Mouse (Mus musculus) hindbrain, embryonic 16.5 days (tissue): Measurements from ENCODE around the gene Exo5. TPM values are rescaled to one million over a fixed set of nuclear protein-coding genes. Genes with fewer than 3 reads are reported as not detected.
A peak's percentile ranks its signal among the peaks of the same experiment; 100 is the strongest.

ENCODE experiments used
- ATAC-seq: fragments of 200-750 bp; cut with Nextera tagmentation; 2 replicates; pipeline ENCODE4 v1.8.0; 2017; ENCODE audit warnings: moderate TSS enrichment, moderate library complexity
- H3K27ac ChIP-seq: fragments of 300-500 bp; sonication (generic); 2 replicates; pipeline ENCODE4 v1.5.1; 2014; ENCODE audit warnings: low read depth, mild to moderate bottlenecking, control low read depth, low read length, moderate library complexity
- H3K27me3 ChIP-seq: fragments of 300-500 bp; sonication (generic); replicated peaks from 2 replicates; pipeline ENCODE4 v1.6.1; 2014; ENCODE audit warnings: low read length; ENCODE audit not compliant: control insufficient read depth, insufficient read depth
- H3K36me3 ChIP-seq: fragments of 300-500 bp; sonication (generic); 2 replicates; pipeline ENCODE4 v1.6.1; 2014; ENCODE audit warnings: mild to moderate bottlenecking, low read length, moderate library complexity, mixed read lengths; ENCODE audit not compliant: control insufficient read depth, insufficient read depth
- H3K4me1 ChIP-seq: fragments of 300-500 bp; sonication (generic); 2 replicates; pipeline ENCODE4 v1.6.1; 2014; ENCODE audit warnings: low read depth, low read length; ENCODE audit not compliant: control insufficient read depth, insufficient read depth
- H3K4me2 ChIP-seq: fragments of 300-500 bp; sonication (generic); 2 replicates; pipeline ENCODE4 v1.6.1; 2014; ENCODE audit warnings: mild to moderate bottlenecking, low read length, control low read depth, moderate library complexity
- H3K4me3 ChIP-seq: fragments of 300-500 bp; sonication (generic); 2 replicates; pipeline ENCODE4 v1.5.1; 2014; ENCODE audit warnings: mild to moderate bottlenecking, low read length, control low read depth, moderate library complexity
- H3K9ac ChIP-seq: fragments of 300-500 bp; sonication (generic); 2 replicates; pipeline ENCODE4 v1.6.1; 2014; ENCODE audit warnings: low read depth, mild to moderate bottlenecking, control low read depth, low read length, moderate library complexity
- H3K9me3 ChIP-seq: fragments of 300-500 bp; sonication (generic); 2 replicates; pipeline ENCODE4 v1.6.1; 2014; ENCODE audit warnings: mild to moderate bottlenecking, low read length, moderate library complexity; ENCODE audit not compliant: control insufficient read depth
- WGBS: fragments of 180-500 bp; shearing (Covaris S2); extraction: QIAGEN DNeasy Blood & Tissue Kit; methylation state at CpG from one replicate; pipeline ENCODE4 v1.1.7; 2014; 5-methylcytosine and 5-hydroxymethylcytosine counted together
- microRNA-seq: library from miRNA; unstranded; fragments of <30 nt; microRNA quantifications from one replicate; pipeline ENCODE4, GENCODE M21; 2017
- polyA plus RNA-seq: library from polyadenylated mRNA; unstranded; fragments of >200 nt; fragmentation: Nextera tagmentation; extraction: Ambion mirVana; gene quantifications from 2 replicates; pipeline ENCODE4 v1.2.1, GENCODE M21; 2015

Gene Exo5
- polyA plus RNA-seq, 1 experiment from 2014 or later: 28.0 TPM

DNA sequence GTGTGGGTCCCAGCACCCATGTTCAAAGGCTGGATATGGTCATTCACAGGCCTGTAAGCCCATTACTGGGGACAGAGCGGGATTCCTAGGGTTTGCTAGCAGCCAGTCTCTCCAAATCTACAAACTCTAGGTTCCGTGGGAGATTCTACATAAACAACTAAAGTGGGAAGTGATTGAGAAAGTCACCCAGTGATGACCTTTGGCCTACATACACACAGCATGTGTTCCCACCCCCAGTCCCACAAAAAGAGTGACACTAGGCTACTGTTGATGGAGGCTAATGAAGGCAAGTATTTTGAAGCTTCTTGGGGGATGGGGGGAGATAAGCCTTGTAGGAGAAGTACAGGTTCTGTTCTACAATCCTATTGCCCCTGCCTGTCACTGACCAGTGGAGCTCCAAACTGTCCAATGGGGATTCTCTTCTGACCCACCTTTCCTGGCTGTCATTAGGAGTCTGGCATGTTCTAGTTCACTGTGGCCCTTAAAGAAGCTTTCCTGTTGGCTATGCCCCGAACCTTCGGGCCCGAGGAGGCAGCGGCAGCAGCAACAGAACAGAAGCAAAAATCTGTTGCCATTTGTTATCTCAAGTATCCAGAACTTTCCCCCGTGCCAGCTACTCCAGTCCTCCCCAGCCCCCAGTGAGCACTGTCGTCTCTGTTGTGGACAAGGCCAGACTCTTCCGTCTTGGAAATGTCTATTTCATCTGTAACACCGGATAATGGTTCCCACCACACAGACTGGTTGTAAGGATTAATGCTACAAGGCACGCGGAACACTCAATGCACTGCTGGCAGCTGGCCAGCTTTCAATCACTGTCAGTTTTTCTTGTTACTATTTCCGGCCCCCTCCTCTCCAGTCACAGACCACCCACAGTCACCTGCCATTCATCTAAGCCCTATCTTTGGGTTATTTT, 39.4 kb downstream of the Exo5 start:
- Histone ChIP-seq H3K27me3 (no peaks in the 10 kb centered on the region), H3K9me3 (no peaks in the 10 kb centered on the region), H3K27ac (no peak overlapping the region), H3K4me2 (no peak overlapping the region), H3K36me3 (no peaks in the 10 kb centered on the region), H3K4me3 (no peak overlapping the region), H3K4me1 (peaks cover 11% of the 10 kb centered on the region), H3K9ac (no peak overlapping the region)
- ATAC-seq: no peak
- 37% methylated on average over 13 of the region's 13 CpGs for WGBS

DNA sequence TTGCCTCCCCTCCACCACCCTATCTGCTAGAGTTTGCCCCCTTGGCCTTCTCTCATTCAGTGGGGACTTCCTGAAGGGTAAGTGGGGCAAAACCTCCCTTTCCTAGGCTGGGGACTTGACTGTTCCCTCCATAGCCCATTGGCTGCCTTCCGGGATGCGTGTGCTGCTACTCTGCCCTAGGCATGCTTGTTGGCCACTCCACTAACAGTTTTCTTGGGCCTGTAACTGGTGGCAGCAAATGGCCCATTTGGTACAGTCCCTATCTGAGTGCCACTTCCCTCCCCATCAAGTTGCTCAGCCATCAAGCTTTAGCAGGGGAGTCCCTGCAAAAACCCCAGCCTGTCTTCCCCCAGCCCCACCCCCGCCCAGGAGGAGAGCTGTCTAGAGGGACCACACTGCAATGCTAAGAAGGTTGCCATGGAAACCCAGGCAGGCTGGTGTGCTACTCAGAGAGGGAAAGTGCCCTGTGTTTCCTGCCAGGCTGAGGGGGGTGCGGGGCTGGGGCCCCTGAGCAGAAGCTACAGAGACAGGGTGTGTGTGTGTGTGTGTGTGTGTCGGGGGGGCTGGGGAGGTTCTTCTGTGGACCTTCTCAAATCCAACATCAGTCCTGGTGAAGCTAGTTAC, 42.7 kb downstream of the Exo5 start:
- Histone ChIP-seq H3K4me2 (no peak overlapping the region), H3K36me3 (0 out of 2 replicates have a peak, but pooled peaks cover 2% of the 10 kb centered on the region), H3K9me3 (no peaks in the 10 kb centered on the region), H3K9ac (no peak overlapping the region), H3K4me1 (peaks cover 14% of the 10 kb centered on the region), H3K4me3 (no peak overlapping the region), H3K27ac (no peak overlapping the region), H3K27me3 (no peaks in the 10 kb centered on the region)
- 21% methylated on average over 5 of the region's 5 CpGs for WGBS
- ATAC-seq: peak; percentile 85

DNA sequence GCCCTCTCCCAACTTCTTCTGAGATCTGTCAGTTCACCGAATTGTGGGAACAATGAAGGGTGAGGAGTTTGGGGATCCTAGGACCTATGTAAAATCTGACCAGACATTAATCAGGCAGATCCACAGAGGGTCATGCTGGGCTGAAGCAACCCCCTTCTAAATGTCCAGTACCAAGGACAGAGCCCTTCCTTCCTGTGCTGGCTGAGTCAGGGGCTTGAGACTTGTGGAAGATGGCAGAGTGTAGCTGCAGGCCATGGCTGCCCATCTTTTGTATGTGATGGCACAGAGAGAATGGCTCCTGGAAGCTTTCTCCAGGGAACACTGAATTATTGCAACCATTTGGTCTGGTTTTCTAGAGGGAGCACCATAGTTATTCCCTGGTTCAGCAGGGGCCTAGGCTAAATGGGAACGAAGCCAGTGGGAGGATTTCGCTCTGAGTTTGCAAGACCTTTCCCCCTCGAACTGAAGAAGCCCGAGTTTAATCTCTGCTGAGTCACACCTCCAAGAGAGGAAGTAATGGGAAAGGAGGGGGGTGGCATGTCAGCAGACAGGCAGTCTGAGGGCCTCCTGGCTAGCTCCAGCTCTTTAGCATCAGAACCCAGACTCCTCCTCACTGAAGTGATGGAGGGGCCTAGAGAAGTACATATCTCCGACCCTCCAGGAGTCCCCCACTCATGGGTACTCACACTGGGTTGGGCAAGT, 43.9 kb downstream of the Exo5 start:
- 60% methylated on average over 6 of the region's 6 CpGs for WGBS
- no peaks in the 10 kb centered on the region for H3K27me3 ChIP-seq
- no peak overlapping the region for H3K4me3 ChIP-seq
- no peak overlapping the region for H3K9ac ChIP-seq
- H3K4me2 ChIP-seq: no peak overlapping the region
- H3K36me3 ChIP-seq: 0 out of 2 replicates have a peak, but pooled peaks cover 2% of the 10 kb centered on the region
- no peak overlapping the region for H3K27ac ChIP-seq
- no peak for ATAC-seq
- no peaks in the 10 kb centered on the region for H3K9me3 ChIP-seq
- peaks cover 14% of the 10 kb centered on the region for H3K4me1 ChIP-seq

DNA sequence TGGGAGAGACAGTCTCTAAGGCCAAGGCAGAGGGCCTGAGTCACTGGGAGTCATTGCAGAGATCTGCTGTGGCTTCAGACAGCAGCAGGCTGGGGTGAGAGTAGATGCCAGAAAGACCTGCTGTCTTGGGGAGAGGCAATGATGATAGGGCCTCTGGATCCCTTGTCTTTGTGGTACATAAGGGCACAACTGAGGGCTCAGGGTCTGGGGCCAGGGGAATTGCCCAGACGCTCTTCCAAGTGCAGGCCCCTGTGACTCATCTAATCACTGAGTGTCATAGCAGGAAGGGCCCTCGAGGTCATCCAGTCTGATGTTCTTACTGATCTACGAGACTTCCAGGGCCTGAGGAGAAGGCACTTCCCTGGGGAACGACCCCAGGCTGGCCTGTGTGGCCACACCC, 45.4 kb downstream of the Exo5 start:
- 43% methylated on average over 4 of the region's 4 CpGs for WGBS

DNA sequence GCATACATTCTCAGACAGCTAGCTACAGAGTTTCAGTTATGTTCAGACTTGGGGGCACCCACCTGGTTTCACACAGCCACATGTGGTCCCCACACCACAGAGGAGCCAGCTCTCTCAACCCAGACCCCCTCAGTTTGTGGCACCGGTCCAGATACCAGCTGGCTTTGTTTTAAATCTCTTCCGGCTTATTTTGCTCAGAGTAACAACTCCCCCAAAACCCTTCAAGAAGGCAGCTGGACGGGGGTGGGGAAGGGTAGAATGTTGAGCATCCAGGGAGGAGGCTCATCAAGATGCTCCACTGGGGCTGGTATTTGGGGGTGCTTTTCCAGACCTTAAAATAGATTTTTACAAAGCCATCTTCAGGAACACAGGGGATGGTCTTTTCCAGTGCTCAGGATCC, 46.1 kb downstream of the Exo5 start:
- peaks cover 2% of the 10 kb centered on the region; the same call in 1 of the 2 replicates for H3K36me3 ChIP-seq
- H3K4me1 ChIP-seq: peaks cover 14% of the 10 kb centered on the region
- H3K4me3 ChIP-seq: no peak overlapping the region
- no peak for ATAC-seq
- no peak overlapping the region for H3K9ac ChIP-seq
- no peaks in the 10 kb centered on the region for H3K9me3 ChIP-seq
- H3K27ac ChIP-seq: no peak overlapping the region
- H3K4me2 ChIP-seq: no peak overlapping the region
- H3K27me3 ChIP-seq: no peaks in the 10 kb centered on the region
- WGBS: 52% methylated on average over 3 of the region's 3 CpGs

More for the DNA sequence above, 45.4 kb downstream of the Exo5 start:
- H3K4me2 ChIP-seq: no peak overlapping the region
- peaks cover 14% of the 10 kb centered on the region for H3K4me1 ChIP-seq
- no peak overlapping the region for H3K4me3 ChIP-seq
- H3K27ac ChIP-seq: no peak overlapping the region
- no peak overlapping the region for H3K9ac ChIP-seq
- no peaks in the 10 kb centered on the region for H3K27me3 ChIP-seq
- H3K36me3 ChIP-seq: 0 out of 2 replicates have a peak, but pooled peaks cover 2% of the 10 kb centered on the region
- H3K9me3 ChIP-seq: no peaks in the 10 kb centered on the region
- no peak for ATAC-seq

DNA sequence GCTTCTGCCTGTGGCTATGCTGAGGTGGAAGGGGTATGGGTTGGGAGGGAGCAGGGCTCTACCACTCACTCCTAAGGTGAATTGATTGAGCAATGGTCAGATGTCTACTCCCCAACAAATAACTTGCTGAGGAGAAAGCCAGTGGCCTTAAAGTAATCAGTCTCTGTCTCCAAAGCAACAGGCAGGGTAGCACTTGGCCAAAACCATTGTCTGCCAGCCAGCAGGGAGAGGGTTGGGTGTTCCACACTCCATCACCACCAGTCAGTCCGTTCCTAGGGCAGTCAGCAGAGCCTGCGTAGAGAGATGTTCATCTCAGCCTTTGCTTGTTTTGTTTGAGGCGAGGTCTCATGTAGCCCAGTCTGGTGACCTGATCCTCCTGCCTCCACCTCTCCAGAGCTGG, 48.9 kb downstream of the Exo5 start:
- no peak overlapping the region for H3K27ac ChIP-seq
- no peak overlapping the region for H3K9ac ChIP-seq
- no peaks in the 10 kb centered on the region for H3K9me3 ChIP-seq
- peaks cover 2% of the 10 kb centered on the region; the same call in 1 of the 2 replicates for H3K36me3 ChIP-seq
- H3K27me3 ChIP-seq: no peaks in the 10 kb centered on the region
- 49% methylated on average over 3 of the region's 3 CpGs for WGBS
- peaks cover 3% of the 10 kb centered on the region; the same call in 1 of the 2 replicates for H3K4me1 ChIP-seq
- no peak overlapping the region for H3K4me3 ChIP-seq
- H3K4me2 ChIP-seq: no peak overlapping the region
- no peak for ATAC-seq

Small RNA genes lying within 50 kb of the gene (microRNA-seq; reads per million reads assigned to microRNA genes)
- gene Mir7015: not detected

Other genes starting within 250 kb of the Exo5 start
- 7.5 and 7.8 TPM in 2 replicates for gene Kcnq4, start 176.4 kb downstream of the Exo5 start, polyA plus RNA-seq
- gene Nfyc, start 93.4 kb downstream of the Exo5 start, polyA plus RNA-seq: 75.8 and 86.0 TPM in 2 replicates
- gene Rims3, start 70.2 kb downstream of the Exo5 start, polyA plus RNA-seq: 24.0 and 28.6 TPM in 2 replicates
- 6.1 and 6.3 TPM in 2 replicates for gene Zfp69, start 26.7 kb upstream of the Exo5 start, polyA plus RNA-seq
- gene Smap2, start 92.2 kb upstream of the Exo5 start, polyA plus RNA-seq: 40.9 and 42.3 TPM in 2 replicates
- gene Col9a2, start 114.4 kb upstream of the Exo5 start, polyA plus RNA-seq: 15.4 and 19.3 TPM in 2 replicates
- 26.6 and 28.3 TPM in 2 replicates for gene Zmpste24, start 173.2 kb upstream of the Exo5 start, polyA plus RNA-seq
- gene Tmco2, start 184.2 kb upstream of the Exo5 start, polyA plus RNA-seq: not detected in 2 replicates